Mouse (Mus musculus): ENCODE measurements around the gene Tubgcp5. TPM values are rescaled to one million over a fixed set of nuclear protein-coding genes. Genes with fewer than 3 reads are reported as not detected.

Tubgcp5 gene
- total RNA-seq, 2 experiments from 2014 or later, result 10.6 to 11.0 TPM

Other genes starting within 250 kb of the Tubgcp5 start
- gene Siglech, start 26.0 kb upstream of the Tubgcp5 start, total RNA-seq (2021), result under 1 TPM; 0.16 to 0.31 TPM
- gene Cyfip1, start 47.6 kb downstream of the Tubgcp5 start, total RNA-seq (2021), result 10 to 100 TPM; 37.3 to 42.1 TPM
- 10 to 100 TPM; 32.1 to 43.5 TPM for gene Nipa2, start 168.3 kb downstream of the Tubgcp5 start, total RNA-seq (2021)
- gene Nipa1, start 225.8 kb downstream of the Tubgcp5 start, total RNA-seq (2021), result 1 to 10 TPM; 5.1 to 5.7 TPM